Mouse (Mus musculus) C2C12 (cell line): ENCODE results near the gene D330045A20Rik.

Experiments used
- CTCF ChIP-seq: IDR thresholded peaks from one replicate; pipeline ENCODE4 v1.5.1; 2011; ENCODE audit not compliant: control insufficient read depth, insufficient read depth, insufficient read length
- MYOG ChIP-seq: IDR thresholded peaks from one replicate; pipeline ENCODE4 v1.6.1; 2011; ENCODE audit not compliant: control insufficient read depth, insufficient read length; ENCODE audit errors: extremely low read depth

DNA sequence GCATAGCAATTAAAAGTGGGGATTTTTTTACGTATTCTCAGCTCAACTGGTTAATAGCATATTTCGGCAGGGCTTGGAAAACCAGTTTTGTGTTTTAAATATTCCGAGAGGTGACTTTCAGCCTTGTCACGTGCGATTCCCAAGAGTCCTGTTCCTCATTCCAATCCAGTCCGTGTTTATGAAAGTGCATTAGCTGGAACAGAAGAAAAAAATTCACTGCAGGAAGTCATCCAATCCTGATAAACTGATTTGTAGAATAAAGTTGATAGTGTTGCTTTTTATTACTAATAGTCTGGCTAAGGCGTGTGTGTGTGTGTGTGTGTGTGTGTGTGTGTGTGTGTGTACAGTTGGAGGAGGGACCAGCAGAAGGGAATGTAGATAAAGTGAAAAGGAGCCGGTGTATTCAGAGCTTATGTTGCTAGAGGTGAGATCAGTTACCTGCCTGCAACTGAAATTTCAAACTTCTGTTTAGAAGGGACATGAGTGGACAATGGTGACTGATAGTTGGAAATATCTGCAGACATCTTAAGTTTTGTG lies 82.8 kb downstream of the D330045A20Rik start, which contains the start of gene Rnf128:
- TF ChIP-seq CTCF (no peak), MYOG (no peak)
